Mouse (Mus musculus) frontal cortex, adult 2 months (tissue): ENCODE data around the gene Spata17. TPM values are rescaled to one million over a fixed set of nuclear protein-coding genes. Genes with fewer than 3 reads are reported as not detected.
"Not testable (repeated sequence)": the region's sequence is repeated elsewhere in the genome, so short reads cannot be mapped to it uniquely, and the experiment has no call there.

Experiments
- DNase-seq, 2 experiments: peaks; one replicate each; pipeline ENCODE4 v3.0.0; 2022; ENCODE audit warnings: low spot score in 1 of 2; ENCODE audit errors: extremely low spot score in 1 of 2
- polyA plus RNA-seq: library from polyadenylated mRNA; depleted of rRNA; stranded (reverse); fragments of >200 nt; gene quantifications from 2 replicates; pipeline ENCODE4 v1.2.3, GENCODE M21; 2012

Gene Spata17
- polyA plus RNA-seq, 1 experiment = 0.92 TPM

DNA sequence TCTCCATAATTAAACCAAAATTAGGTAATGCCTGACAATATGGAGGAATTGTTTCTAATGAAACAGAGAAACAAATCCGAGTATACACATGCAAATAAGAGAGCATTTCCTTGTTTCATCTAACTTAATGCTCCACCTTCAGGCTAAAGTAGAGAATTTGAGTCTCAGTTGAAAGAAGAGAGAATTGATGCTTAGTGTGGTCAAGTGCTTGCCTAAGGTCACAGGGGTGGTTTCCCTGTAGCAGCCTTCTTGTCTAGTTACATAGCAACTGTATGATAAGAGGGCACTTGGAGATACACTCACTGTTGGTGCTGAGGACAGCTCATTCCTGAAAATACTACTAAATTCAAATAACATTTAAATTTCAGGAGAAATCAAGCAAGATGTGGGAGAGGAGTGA is 36.7 kb downstream of the Spata17 start:
- DNase-seq = no peak

DNA sequence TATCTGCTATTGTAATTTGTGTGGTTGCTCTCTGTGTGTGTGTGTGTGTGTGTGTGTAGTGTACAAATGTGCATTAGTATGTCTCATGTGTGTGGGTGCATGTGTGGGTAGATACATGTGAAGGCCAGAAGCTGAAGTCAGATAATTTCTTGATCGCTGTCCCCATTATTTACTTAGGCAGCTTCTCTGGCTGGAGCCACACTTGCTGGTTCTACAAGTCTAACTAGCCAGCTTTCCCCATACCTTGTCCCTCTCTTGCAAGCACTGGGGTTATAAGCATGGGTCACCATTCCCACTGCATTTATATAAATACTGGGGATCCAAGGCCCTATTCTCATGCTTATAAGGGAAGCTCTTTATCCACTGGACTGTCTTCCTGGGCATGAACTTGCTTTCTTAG is 39.3 kb downstream of the Spata17 start:
- DNase-seq = no peak

DNA sequence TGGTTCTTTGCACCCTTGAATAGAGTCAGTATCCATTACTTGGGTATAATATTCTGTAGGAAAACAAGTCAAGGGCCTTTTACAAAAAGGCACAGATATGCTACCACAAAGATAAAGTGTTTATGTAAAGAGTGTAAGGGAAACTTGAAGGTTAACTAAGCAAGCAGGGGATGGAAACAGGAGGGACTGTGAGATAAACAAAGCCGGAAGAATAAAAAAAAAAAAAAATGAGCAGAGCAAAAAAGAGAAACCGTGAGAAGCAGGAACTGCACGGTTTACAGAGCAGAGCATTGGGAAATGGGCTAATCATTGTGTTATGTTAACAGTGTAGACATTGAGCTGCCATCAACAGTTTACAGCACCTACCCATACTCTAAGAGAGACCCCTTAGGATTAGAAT is 44.9 kb downstream of the Spata17 start:
- no peak for DNase-seq

DNA sequence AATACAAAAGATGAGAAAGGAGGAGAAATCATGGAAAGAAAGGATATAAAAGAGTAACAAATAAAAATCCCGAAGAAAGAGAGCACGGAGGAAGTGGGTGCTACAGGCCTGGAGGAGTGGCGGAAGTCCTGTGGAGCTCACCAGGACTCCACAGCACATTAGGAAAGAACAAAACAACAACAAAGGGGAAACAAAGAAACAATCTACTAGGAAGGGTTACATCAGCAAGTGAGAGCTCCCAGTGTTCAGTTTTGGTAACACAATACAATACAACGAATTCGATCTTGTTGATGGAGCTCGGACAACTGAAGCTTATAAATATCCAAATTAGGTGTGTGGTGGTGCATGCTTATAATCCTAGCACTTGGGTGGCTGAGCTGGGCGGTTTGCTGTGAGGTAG is 45.6 kb downstream of the Spata17 start:
- no peak for DNase-seq

DNA sequence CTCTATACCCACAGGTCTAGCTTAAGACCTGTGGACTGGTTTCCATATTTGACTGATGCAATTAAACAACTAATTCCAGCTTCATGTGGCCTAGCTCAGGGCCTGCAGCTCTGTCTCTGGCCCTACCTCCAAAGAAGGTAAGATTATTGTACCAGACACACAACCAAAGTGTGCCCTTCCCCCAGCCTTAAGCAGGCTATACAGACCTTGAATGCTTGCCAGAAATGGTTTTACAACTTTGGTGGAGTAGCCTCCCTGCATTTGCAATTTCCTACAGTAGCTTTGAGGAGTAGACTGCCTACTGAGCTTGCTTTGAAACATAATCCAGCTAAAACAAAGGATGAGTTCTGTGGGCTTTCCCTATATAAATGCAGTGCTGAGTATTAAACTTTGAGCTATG is 51.7 kb downstream of the Spata17 start:
- DNase-seq = no peak

DNA sequence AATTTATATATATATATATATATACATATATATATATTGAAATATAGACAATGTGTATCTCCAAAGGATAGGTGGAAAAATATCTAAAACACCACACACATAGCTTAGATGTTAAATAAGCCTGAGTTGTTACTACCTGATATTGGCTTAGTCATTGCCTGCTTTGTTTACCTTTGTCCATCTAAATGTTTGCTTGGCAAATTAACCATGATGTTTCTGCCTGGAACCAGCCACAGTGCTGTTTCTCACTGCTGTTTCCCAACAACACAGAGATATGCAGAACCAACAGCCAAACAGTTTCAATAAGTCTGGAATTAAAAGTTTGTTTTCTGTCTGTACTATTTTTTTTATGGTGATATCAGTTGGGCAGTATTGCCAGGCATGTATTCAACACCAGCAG is 59.6 kb downstream of the Spata17 start:
- DNase-seq = no peak

DNA sequence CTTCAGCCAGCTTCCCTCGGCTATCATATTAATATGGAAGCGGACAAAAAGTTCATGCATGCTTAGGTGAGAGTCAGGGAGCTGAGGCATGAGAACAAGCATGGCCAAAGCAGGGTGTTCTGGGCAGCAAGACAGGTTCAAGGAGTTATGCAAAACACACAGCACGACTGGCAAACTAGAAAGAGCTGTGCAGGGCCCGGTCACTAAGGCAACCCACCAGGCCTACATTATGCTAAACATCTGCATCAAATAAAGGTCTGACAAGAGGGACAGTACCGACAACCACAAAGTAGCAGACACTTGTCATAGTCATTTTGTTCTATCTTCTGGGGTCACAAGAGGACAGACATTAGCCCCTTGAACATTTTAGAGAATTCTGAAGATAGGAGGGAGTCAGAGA is 61.6 kb downstream of the Spata17 start:
- no peak for DNase-seq

DNA sequence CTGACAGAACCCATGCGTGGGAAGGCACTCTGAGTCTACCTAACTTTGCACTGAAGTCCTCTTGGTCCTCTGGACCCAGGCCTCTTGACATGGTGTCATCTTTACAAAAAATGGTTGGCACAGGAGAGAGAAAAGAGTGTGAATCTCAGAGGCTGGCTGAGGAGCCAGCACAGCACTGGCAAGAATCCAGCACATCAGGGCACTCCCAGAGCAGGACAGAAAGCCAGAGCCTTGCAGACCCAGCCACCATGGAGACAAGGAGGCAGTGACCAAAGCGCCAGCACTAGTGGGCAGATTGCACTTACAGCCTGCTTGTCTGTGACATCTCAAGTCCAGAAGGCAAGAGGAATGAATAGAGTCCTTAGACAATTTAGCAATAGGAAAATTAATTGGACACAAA is 62.7 kb downstream of the Spata17 start:
- DNase-seq = no peak

DNA sequence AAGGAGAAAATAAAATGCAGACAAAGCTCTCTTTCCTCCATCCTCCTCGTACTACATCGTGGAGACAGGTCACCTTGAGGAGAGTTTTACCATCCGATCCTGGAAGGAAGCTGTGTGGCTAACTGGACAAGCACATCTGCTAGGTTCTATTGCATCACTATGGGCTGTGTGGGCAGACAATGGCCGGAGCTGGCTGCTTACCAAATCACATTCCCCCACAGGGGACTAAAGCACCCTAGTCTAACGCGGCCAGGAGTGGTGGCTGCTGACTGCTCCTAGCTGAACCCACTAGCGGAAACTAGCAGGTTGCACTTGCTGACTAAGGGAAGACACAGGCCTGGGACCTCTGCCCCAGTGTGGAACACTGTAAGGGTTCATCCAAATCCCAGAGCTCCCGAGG is 72.3 kb downstream of the Spata17 start:
- DNase-seq = no peak

DNA sequence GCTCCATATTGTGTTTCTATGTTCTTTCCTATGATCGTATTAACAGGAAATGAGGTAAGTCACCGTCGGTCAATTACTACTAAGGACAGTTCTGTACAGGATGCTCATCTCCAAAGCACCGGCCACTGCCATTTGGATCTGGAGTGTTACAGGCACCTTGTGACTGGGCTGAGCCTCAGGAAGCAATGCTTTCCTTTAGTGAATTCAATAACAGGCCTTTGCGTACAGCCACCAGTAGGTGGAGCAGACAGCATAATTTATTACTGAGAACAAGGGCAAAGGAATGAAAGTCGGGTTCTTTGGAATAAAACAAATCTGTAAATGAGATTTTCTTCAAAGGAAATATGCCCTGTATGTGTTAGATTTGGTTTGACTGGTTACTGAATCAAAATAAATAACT is 77.8 kb downstream of the Spata17 start:
- DNase-seq = peak; percentile 49 to 86

DNA sequence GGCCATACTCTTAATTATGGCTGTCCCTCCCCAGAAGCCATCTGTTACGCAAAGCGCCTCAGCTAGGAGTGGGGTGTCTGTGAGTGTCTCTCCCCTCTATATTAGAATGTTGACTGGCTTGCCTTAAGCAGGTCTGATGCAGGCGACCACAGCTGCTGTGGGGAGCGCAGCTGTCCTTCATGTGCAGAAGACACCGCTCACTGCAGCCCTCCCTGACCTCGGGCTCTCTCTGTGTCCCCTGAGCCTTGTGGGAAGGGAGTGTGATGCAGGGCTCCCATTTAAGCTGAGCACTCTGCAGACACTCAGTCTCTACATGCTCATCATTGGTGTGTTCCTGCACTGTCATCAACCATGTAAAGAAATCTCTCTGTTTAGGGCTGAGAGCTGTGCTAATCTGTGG is 79.4 kb downstream of the Spata17 start:
- no peak for DNase-seq

DNA sequence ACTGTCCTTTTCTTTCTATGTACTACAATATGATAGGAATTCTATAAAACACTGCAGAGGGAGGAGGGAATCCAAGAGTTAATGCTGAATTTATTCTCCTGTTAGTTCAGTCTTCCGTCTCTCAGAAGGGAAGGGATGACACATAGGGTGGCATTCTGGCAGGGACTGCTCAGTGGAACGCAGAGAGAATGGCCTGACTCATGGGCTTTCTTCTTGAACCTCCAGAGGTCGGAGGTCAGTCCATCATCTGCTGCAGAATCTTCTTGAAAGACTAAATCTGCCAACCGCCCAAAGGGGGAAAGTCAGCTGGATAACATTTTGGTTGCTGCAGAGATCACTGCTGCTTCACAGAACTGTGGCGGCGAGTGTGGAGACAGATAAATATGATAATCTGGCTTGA is 81.4 kb downstream of the Spata17 start:
- no peak for DNase-seq

DNA sequence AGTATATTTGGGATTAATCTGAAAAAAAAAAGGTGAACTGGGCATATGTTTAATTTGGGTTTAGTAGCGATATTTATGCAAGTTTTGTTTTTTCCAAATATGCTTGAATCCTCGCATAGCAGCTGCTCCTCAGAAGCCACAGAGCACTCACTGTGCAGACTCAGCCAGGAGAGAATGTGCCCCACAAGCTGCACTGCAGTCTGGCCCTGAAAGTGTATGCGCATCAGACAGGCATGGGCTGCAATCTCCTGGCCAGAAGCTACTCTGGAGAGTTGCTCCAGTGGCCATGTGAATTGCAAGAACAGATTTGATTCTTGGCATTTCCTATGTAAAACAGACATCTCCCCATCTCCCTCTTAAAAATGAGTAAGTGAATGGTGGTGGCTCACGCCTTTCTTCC is 82.9 kb downstream of the Spata17 start:
- no peak for DNase-seq

DNA sequence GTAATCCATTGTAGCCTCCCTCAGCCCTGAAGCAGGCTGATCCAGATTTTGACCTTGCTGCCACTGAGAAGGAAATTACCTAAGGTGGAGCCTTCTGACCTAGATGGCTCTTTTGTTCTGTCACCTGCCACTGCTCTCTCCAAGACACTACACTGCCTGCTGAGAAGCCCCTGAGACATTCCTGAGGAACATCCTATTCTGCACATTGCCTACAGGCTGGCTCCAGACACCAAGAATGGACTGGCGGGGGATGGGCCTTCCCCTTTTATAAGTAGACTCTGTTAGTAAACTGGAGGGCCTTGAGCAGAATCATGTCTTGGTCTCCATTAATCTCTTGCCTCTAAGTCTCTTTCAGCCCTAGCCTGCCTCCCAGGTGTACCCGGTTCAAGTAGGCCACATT is 87.7 kb downstream of the Spata17 start:
- DNase-seq = not testable (repeated sequence)

DNA sequence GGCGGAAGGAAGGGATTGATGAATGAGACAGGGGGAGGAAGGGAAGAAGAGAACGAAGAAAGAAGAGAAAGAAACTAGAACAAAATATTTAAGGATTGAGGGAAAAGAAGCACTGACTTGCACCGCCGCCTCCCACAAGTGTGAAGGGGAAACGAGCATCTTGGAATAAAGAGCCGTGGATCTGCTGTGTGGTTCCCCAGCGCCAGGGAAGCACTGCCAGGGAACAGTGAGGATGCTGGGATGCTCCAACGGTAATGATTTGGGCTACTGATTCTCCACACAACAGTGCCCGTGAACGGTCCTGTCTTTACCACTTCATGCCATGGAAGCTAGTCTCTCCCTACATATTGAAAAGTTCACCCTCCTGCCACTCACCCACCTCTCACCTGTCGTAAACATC is 89.5 kb downstream of the Spata17 start:
- DNase-seq = peak in 1 of 2 experiments; percentile 41

DNA sequence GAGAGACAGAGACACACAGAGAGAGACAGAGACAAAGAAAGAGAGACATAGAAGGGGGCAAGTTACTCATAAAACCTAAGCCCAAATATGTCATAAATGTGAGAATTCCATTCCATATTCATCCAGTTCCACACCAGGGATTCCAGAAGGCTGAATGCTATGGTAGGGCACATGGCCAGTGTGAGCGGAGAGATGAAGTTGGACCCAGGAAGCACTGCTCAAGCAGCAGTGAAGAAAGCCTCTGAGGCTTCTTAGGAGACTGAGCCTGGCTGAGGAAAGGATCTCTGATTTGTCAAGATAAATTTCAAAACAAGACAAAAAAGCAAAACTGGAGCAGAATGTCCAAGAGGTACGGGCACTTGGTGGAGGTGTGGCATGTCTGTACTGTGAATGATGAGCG is 90.3 kb downstream of the Spata17 start:
- DNase-seq = no peak

DNA sequence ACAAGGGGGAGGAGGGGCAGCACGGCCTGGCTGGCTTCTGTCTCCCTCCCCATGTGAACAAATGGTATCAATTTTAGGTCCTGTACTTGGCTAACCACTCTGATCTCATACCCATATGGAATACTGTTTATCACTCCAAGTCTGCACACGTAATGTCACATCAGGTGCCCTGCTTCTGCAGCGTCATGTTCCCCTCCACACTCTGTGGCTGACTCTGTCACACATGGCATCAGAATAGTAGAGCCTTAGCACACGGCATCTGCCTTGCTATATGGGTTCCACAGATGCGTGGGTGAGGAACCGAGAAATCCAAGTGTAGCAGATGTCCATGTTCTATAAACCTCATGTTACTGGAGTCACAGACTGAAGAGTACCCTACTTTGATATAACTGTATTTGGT is 96.0 kb downstream of the Spata17 start:
- peak; percentile 81 to 84 for DNase-seq

DNA sequence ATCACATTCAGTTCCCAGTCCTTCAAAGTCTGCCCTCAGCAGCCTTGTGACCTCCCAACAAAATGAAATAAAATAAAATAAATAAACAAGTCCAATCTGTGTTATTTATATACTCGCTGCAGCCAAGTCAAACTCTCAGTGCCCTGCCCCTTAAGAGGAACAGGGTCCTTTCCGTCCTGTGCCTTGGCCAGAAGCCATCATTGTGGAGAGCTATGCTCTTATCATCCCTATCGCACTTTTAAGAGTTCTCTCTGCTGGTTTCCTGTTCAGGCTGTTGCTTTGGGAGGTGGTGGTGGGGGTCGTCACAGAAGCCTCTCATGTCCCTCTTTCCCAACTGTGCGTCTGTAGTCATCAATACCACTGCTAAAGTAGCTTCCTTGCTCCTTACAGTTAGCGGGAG is 97.2 kb downstream of the Spata17 start:
- DNase-seq = no peak

DNA sequence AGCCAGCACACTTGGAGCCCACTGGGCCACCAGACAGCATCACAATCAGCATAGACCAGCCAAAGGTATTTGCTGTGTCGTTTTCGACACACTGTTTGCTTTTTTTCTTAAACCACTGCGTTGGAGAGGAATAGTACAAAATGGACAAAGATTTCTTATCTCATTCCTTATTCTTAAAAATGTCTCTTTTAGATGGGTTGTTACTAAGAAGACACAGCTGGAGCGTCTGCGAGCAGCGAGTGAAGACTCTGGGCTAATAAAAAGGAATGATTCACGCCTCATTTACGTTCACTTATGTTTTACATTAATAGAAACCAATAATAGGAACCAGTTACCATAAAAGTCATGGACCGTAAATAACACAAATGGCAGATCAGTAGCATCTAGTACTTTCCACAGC is 101.5 kb downstream of the Spata17 start:
- no peak for DNase-seq

DNA sequence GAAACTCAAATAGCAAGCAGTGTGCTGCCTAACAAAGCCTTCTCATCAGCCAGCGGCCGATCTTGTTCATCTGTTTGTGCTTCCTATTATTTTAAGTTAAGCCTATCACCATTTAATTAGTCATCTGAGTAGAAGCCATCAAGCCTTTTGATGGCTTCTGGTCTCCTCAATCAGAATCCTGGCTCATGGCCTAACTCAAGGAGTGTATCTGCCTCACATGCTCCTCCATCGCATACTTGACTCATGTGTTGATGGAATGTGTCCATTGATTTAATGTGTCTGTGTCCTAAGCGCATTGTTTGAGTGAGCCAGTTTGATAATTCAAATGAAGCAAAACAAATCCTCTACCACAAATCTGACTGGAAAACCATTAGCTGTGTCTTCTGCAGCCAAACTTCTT is 113.1 kb downstream of the Spata17 start:
- no peak for DNase-seq

DNA sequence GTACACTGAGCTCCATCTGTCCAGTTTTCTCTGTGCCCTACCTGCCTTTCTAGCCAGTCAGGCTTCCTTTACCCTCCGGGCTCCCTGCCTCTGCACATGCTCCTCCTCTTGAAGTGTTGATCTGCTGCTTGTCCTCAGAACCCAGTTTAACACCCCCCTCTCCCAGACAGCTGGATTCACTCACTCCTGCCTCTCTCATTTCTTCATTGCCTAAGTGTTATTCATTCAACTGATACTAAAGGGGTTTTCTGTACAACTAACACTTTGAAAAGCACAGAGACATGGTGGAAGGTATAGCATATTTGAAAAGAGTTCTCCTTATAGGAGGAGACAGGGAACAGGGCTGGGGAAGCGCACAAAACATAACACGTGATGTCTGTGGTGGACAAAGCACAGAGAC is 114.1 kb downstream of the Spata17 start:
- DNase-seq = no peak

DNA sequence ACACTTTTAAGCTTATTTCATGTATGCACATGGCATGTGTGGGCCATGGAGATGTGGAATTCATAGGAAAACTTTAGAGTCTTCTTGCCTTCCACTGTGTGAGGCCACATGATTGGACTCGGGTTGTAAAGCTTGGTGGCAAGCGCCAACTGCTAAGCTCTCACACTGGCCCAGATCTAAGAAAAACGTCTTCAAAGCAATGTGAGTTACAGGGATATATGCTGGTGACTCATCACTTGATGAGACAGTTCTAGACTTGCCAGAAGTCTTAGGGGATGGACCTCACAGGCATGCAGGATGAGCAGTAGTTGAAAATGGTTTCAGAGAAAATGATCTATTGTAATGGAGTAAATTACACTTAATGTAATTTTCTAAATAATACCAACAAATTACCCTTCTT is 114.6 kb downstream of the Spata17 start:
- peak; percentile 11 to 56 for DNase-seq

DNA sequence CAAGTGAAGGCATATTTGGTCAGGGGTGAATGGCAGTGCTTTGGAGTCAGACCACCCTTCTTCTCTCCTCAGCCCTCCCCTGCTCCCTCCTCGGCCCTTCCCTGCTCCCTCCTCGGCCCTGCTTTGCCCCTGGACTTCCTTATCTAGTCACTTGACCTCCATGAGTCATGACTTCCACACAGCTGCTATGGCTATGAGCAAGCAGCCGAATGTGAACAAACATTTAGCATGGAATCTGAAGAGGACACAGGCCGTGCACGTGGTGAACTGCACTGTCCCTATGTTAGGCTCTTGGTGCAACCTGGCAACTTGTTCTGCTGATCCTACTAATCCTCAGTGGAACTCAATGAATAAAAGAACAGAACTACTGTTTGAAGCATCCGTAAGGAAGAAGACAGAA is 117.0 kb downstream of the Spata17 start:
- DNase-seq = no peak

DNA sequence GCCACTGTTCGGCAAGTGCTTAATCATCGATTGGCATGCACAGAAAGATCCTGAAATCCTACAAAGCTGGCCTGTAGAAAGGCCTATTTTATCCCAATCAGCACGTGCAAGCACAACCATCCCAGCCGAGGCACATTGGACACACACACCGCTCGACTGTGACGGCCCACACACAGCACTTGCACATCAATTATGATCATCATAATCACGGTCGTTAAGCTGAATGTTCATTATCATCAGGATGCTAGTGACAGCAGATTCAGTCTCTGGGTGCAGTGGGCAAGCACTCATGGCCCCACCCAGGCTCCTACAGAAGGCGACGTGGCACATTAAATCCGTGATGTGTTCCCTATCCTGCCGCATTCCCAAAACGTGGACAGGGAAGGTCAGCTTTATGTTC is 122.7 kb downstream of the Spata17 start:
- no peak for DNase-seq
